8 mouse cellular contexts compared by ENCODE assay signal in the genomic region with DNA sequence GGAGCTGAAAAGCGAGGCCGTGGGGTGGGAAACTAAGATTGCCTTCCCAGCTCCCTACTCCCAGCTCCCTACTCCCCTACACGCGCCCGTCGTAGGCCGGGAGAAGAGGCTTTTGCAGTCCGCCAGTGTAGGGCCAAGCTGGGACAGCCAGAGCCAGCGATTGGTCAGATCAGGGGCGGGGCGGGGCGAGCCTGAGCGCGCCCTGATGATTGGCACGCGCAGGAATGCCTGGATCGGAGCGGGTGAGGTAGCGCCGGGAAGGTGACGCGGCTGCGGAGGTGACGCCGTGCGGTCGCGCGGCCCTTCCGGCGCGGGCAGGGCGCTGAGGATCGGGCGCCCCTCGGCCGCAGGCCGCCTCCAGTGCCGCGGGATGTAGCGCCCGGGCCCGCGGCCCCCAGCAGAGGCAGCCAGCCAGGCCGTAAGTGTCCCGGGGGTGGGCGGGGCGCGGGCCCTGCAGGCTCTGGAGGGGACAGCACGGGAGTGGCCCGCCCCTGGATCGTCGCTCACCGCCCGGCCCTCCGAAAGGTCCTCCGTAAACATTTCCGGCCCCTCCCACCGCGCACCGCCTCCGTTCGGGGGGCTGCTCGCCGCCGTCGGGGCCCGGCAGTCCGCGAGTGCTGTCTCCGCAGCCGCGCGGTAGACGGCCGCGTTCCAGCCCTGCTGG. TPM values are rescaled to one million over a fixed set of nuclear protein-coding genes. Genes with fewer than 3 reads are reported as not detected.
DNase-seq lines count a peak whose midpoint lies in the region; ATAC-seq lines count a peak whose summit lies in the region.

A gene (plus strand): TSS at position 211 of the 664 bp plus-strand sequence.

- peak within 1 kb of the TSS; percentile 88 for H3K4me2 ChIP-seq in intestine, embryonic 14.5 days (ENCODE audit: low read length)

- H3K9me3 ChIP-seq in intestine, embryonic 14.5 days (ENCODE audit: control insufficient read depth, low read length), result no peaks in the 10 kb centered on the region

- H3K4me3 ChIP-seq in intestine, embryonic 14.5 days (ENCODE audit: low read depth, low read length), result peak within 1 kb of the TSS; percentile 93

- peak within 1 kb of the TSS; percentile 94 for H3K27ac ChIP-seq in intestine, embryonic 14.5 days (ENCODE audit: low read depth)

- no peaks in the 10 kb centered on the region for H3K27me3 ChIP-seq in intestine, embryonic 14.5 days (replicated peaks; ENCODE audit: control insufficient read depth, insufficient read depth, low read length)

- under 1% methylated on average over 49 of the region's 77 CpGs for WGBS in intestine, embryonic 14.5 days

- ATAC-seq in intestine, embryonic 14.5 days (replicated peaks; ENCODE audit: low FRiP score, low TSS enrichment, low read depth), result peak; percentile 100

- peak within 1 kb of the TSS; percentile 90 for H3K9ac ChIP-seq in intestine, embryonic 14.5 days (ENCODE audit: low read length)

- intact Hi-C loops in left cerebral cortex, postnatal 14 days (cut with DNase I), result loop anchor here (5.0 kb wide), 1 partner anchor 53 kb away; a partner anchor contains a TSS

- peaks cover 14% of the 10 kb centered on the region for H3K36me3 ChIP-seq in intestine, embryonic 14.5 days (ENCODE audit: control insufficient read depth, insufficient read depth, low read length)

- H3K4me1 ChIP-seq in intestine, embryonic 14.5 days (replicated peaks; ENCODE audit: control insufficient read depth, insufficient read depth, low read length), result peaks cover 42% of the 10 kb centered on the region

- DNase-seq in adrenal gland, adult 18-20 months (ENCODE audit: low spot score in 2 of 2), result peak; percentile 92 to 94
- peak; percentile 98 for DNase-seq in embryo, embryonic 11 days
- peak; percentile 99 for DNase-seq in gastrocnemius, postnatal 25 days
- peak; percentile 92 for DNase-seq in intestine, embryonic 14.5 days (ENCODE audit: low spot score)
- peak; percentile 98 for DNase-seq in left cerebral cortex, postnatal 14 days (ENCODE audit: low spot score in 2 of 2)
- peak; percentile 96 for DNase-seq in mesoderm, embryonic 11.5 days (ENCODE audit: low read depth, low spot score)
- peak; percentile 96 to 98 for DNase-seq in right cerebral cortex, postnatal 36 days (ENCODE audit: low spot score in 2 of 2)
- peak; percentile 99 for DNase-seq in yolk sac, embryonic 10.5 days (ENCODE audit: low spot score)

RNA-seq across cellular contexts. Expression of the gene that starts here (rescaled TPM):
- 100 to 1,000 TPM; 132 to 137 TPM for total RNA-seq in adrenal gland, adult 18-20 months (2021)
- total RNA-seq in gastrocnemius, postnatal 25 days (2021), result 100 to 1,000 TPM; 149 to 152 TPM
- polyA plus RNA-seq in intestine, embryonic 14.5 days (2014; fragmentation: Nextera tagmentation; extraction: Ambion mirVana), result 80.1 and 80.6 TPM in 2 replicates
- total RNA-seq in left cerebral cortex, postnatal 14 days (2021), result 10 to 100 TPM; 63.4 to 66.2 TPM

Comparison
In these comparisons a context has a peak if more than half of its experiments do, and no peak if none do; other contexts are left out.
1. Peak in every context shown above with its lines: DNase-seq, ATAC-seq, H3K4me3 ChIP-seq and H3K27ac ChIP-seq.